In genomic region chr5:114942766-114943130, GRCm38 (mm10) we compare ENCODE assay signal across 8 mouse cellular contexts. TPM values are rescaled to one million over a fixed set of nuclear protein-coding genes. Genes with fewer than 3 reads are reported as not detected.
DNase-seq lines count a peak whose midpoint lies in the region; ATAC-seq and TF ChIP-seq lines count a peak whose summit lies in the region.

No protein-coding gene starts in this region.

- H3K9me3 ChIP-seq in heart, embryonic 15.5 days (replicated peaks) = no peaks in the 10 kb centered on the region
- H3K9me3 ChIP-seq in G1E (replicated peaks) = no peaks in the 10 kb centered on the region
- peaks cover 7% of the 10 kb centered on the region; the same call in 1 of the 2 replicates for H3K9me3 ChIP-seq in hindbrain, embryonic 10.5 days

- ATAC-seq in heart, embryonic 15.5 days (replicated peaks; ENCODE audit: insufficient number of reproducible peaks, insufficient read depth, low FRiP score, low read depth) = no peak
- no peak for ATAC-seq in G1E (ENCODE audit: extremely low read depth, insufficient number of reproducible peaks, low FRiP score, poor library complexity, severe bottlenecking)

- H3K9ac ChIP-seq in heart, embryonic 15.5 days = peak overlapping the region; percentile 96

- no peak for DNase-seq in heart, postnatal 10 days
- no peak for DNase-seq in G1E (ENCODE audit: low spot score)
- no peak for DNase-seq in hindbrain, embryonic 10.5 days (ENCODE audit: low spot score)
- no peak for DNase-seq in frontal cortex, postnatal 14 days (ENCODE audit: low spot score in 2 of 2)
- no peak for DNase-seq in ovary, postnatal 10 days (ENCODE audit: low spot score)
- no peak for DNase-seq in left cerebral cortex, adult 18-20 months (ENCODE audit: low spot score in 2 of 2)

- peaks cover 22% of the 10 kb centered on the region for H3K36me3 ChIP-seq in heart, embryonic 15.5 days
- H3K36me3 ChIP-seq in G1E (replicated peaks) (peaks cover 47% of the 10 kb centered on the region), macrophage (ENCODE audit: inconsistent target) (peaks cover 22% of the 10 kb centered on the region)
- H3K36me3 ChIP-seq in hindbrain, embryonic 10.5 days = peaks cover 31% of the 10 kb centered on the region

- no peak for TF ChIP-seq CTCF in G1E (IDR thresholded peaks at IDR 0.05; ENCODE audit: low read depth, low read length)

- intact Hi-C loops in heart, postnatal 10 days (cut with DNase I) = no loop called here

- H3K4me3 ChIP-seq in heart, embryonic 15.5 days = peak overlapping the region; percentile 94
- H3K4me3 ChIP-seq in G1E (ENCODE audit: low read depth, low read length) = peak overlapping the region; percentile 80
- peak overlapping the region; percentile 89 for H3K4me3 ChIP-seq in hindbrain, embryonic 10.5 days
- peak overlapping the region; percentile 95 for H3K4me3 ChIP-seq in macrophage (ENCODE audit: inconsistent target)

- peak overlapping the region; percentile 88 for H3K4me2 ChIP-seq in heart, embryonic 15.5 days

- H3K27me3 ChIP-seq in heart, embryonic 15.5 days = no peaks in the 10 kb centered on the region
- H3K27me3 ChIP-seq in G1E (ENCODE audit: insufficient read depth, low read length) = no peaks in the 10 kb centered on the region; the same call in 1 of the 2 replicates
- H3K27me3 ChIP-seq in hindbrain, embryonic 10.5 days (ENCODE audit: insufficient read depth, poor library complexity, severe bottlenecking) = no peaks in the 10 kb centered on the region

- no peak overlapping the region for H3K27ac ChIP-seq in heart, embryonic 15.5 days
- H3K27ac ChIP-seq in hindbrain, embryonic 10.5 days = peak overlapping the region; percentile 94
- H3K27ac ChIP-seq in macrophage = peak overlapping the region; percentile 33; the same call in 1 of the 2 replicates

- H3K4me1 ChIP-seq in heart, embryonic 15.5 days (replicated peaks) = peaks cover 6% of the 10 kb centered on the region
- peaks cover 13% of the 10 kb centered on the region for H3K4me1 ChIP-seq in G1E (ENCODE audit: insufficient read depth, low read depth, low read length)
- H3K4me1 ChIP-seq in hindbrain, embryonic 10.5 days (replicated peaks) = peaks cover 20% of the 10 kb centered on the region

- 51% methylated on average over 4 of the region's 4 CpGs for WGBS in heart, embryonic 15.5 days
- WGBS in hindbrain, embryonic 10.5 days = 51% methylated on average over 4 of the region's 4 CpGs
- WGBS in macrophage (ENCODE audit: missing documents) = 57% methylated on average over 4 of the region's 4 CpGs

- peaks cover 19% of the 10 kb centered on the region for H3K79me2 ChIP-seq in macrophage (ENCODE audit: inconsistent target)

RNA-seq across cellular contexts. Expression of gene 2210016L21Rik, which starts 0.8 kb away (rescaled TPM):
- polyA plus RNA-seq in heart, embryonic 15.5 days (2015; fragmentation: Nextera tagmentation; extraction: Ambion mirVana) = 36.0 and 40.0 TPM in 2 replicates
- 10 to 100 TPM; 27.1 to 30.3 TPM for total RNA-seq in heart, postnatal 10 days (2021)
- 30.0 and 30.2 TPM in 2 replicates for total RNA-seq in G1E (2014; fragmentation: Nextera tagmentation)
- 31.7 and 34.3 TPM in 2 replicates for total RNA-seq in G1E (2017)
- 36.5 and 38.7 TPM in 2 replicates for polyA plus RNA-seq in G1E (2012)
- 49.0 and 49.9 TPM in 2 replicates for polyA plus RNA-seq in hindbrain, embryonic 10.5 days (2016; fragmentation: Nextera tagmentation; extraction: Ambion mirVana)
- total RNA-seq in macrophage (2018; cell fraction: chromatin; rRNA removed) = 10 to 100 TPM in 20 of 26 experiments, 1 to 10 TPM in 6; 2.3 to 44.1 (median 19.3) TPM
- total RNA-seq in macrophage (2018; cell fraction: cytosol; rRNA removed) = 10 to 100 TPM; 13.0 to 23.5 (median 17.4) TPM
- 10 to 100 TPM in 17 of 26 experiments, 1 to 10 TPM in 9; 3.5 to 37.2 (median 13.2) TPM for total RNA-seq in macrophage (2018; cell fraction: nucleus; rRNA removed)
- polyA plus RNA-seq in macrophage (2018) = 15.9 to 19.6 TPM (median 16.7 TPM) in 3 replicates
- total RNA-seq in left cerebral cortex, adult 18-20 months (2021) = 100 to 1,000 TPM; 207 to 236 TPM

RNA-seq across cellular contexts. Expression of gene Oasl1, which starts 19.7 kb away (rescaled TPM):
- polyA plus RNA-seq in heart, embryonic 15.5 days (2015; fragmentation: Nextera tagmentation; extraction: Ambion mirVana) = 0.63 and 0.91 TPM in 2 replicates
- total RNA-seq in heart, postnatal 10 days (2021) = under 1 TPM; 0.40 to 0.50 TPM
- total RNA-seq in G1E (2014; fragmentation: Nextera tagmentation) (6.8 and 21.9 TPM in 2 replicates), G1E (2017) (4.2 and 5.4 TPM in 2 replicates)
- polyA plus RNA-seq in G1E (2012) (14.0 and 18.0 TPM in 2 replicates), macrophage (2018) (15.4 to 36.8 TPM (median 25.2 TPM) in 3 replicates)
- not detected in 2 replicates for polyA plus RNA-seq in hindbrain, embryonic 10.5 days (2016; fragmentation: Nextera tagmentation; extraction: Ambion mirVana)
- 1,000 to 10,000 TPM in 3 of 26 experiments, 100 to 1,000 TPM in 15, 10 to 100 TPM in 8; 21.1 to 1,471 (median 387) TPM for total RNA-seq in macrophage (2018; cell fraction: chromatin; rRNA removed)
- total RNA-seq in macrophage (2018; cell fraction: cytosol; rRNA removed) = 100 to 1,000 TPM in 16 of 26 experiments, 10 to 100 TPM in 10; 18.5 to 861 (median 338) TPM
- 1,000 to 10,000 TPM in 3 of 26 experiments, 100 to 1,000 TPM in 15, 10 to 100 TPM in 8; 25.3 to 1,222 (median 477) TPM for total RNA-seq in macrophage (2018; cell fraction: nucleus; rRNA removed)
- total RNA-seq in left cerebral cortex, adult 18-20 months (2021) = under 1 TPM; 0.21 to 0.35 TPM

RNA-seq across cellular contexts. Expression of gene Hnf1a, which starts 28.1 kb away (rescaled TPM):
- 0.15 and 0.39 TPM in 2 replicates for polyA plus RNA-seq in heart, embryonic 15.5 days (2015; fragmentation: Nextera tagmentation; extraction: Ambion mirVana)
- not detected for total RNA-seq in heart, postnatal 10 days (2021)
- not detected in 2 replicates for total RNA-seq in G1E (2014; fragmentation: Nextera tagmentation)
- total RNA-seq in G1E (2017) = 0.38 TPM in 1 of 2 replicates, not detected in the other
- 0.02 TPM in 1 of 2 replicates, not detected in the other for polyA plus RNA-seq in G1E (2012)
- 0.05 TPM in 1 of 2 replicates, not detected in the other for polyA plus RNA-seq in hindbrain, embryonic 10.5 days (2016; fragmentation: Nextera tagmentation; extraction: Ambion mirVana)
- total RNA-seq in macrophage (2018; cell fraction: chromatin; rRNA removed) = not detected
- under 1 TPM in 1 of 26 experiments, not detected in 25; 0.05 TPM for total RNA-seq in macrophage (2018; cell fraction: cytosol; rRNA removed)
- total RNA-seq in macrophage (2018; cell fraction: nucleus; rRNA removed) = not detected
- not detected in 3 replicates for polyA plus RNA-seq in macrophage (2018)
- total RNA-seq in left cerebral cortex, adult 18-20 months (2021) = not detected

RNA-seq across cellular contexts. Expression of gene Oasl2, which starts 46.0 kb away (rescaled TPM):
- 7.3 and 19.6 TPM in 2 replicates for polyA plus RNA-seq in heart, embryonic 15.5 days (2015; fragmentation: Nextera tagmentation; extraction: Ambion mirVana)
- 1 to 10 TPM; 2.2 to 3.7 TPM for total RNA-seq in heart, postnatal 10 days (2021)
- not detected in 2 replicates for total RNA-seq in G1E (2014; fragmentation: Nextera tagmentation)
- total RNA-seq in G1E (2017) = 0.29 and 0.33 TPM in 2 replicates
- not detected in 2 replicates for polyA plus RNA-seq in G1E (2012)
- polyA plus RNA-seq in hindbrain, embryonic 10.5 days (2016; fragmentation: Nextera tagmentation; extraction: Ambion mirVana) = 0.70 and 1.2 TPM in 2 replicates
- 1,000 to 10,000 TPM in 16 of 26 experiments, 100 to 1,000 TPM in 10; 351 to 3,989 (median 1,655) TPM for total RNA-seq in macrophage (2018; cell fraction: chromatin; rRNA removed)
- total RNA-seq in macrophage (2018; cell fraction: cytosol; rRNA removed) = 100 to 1,000 TPM; 216 to 785 (median 485) TPM
- total RNA-seq in macrophage (2018; cell fraction: nucleus; rRNA removed) = 1,000 to 10,000 TPM in 17 of 26 experiments, 100 to 1,000 TPM in 9; 512 to 3,803 (median 1,876) TPM
- 217 to 389 TPM (median 305 TPM) in 3 replicates for polyA plus RNA-seq in macrophage (2018)
- 1 to 10 TPM; 1.8 to 2.3 TPM for total RNA-seq in left cerebral cortex, adult 18-20 months (2021)
